Mouse (Mus musculus) liver, adult 2 months (tissue): Measurements from ENCODE around the gene Erv3.

Source experiments
- CTCF ChIP-seq: fragments of 200-500 bp; IDR thresholded peaks from 2 replicates; pipeline ENCODE4 v1.5.1; 2011; ENCODE audit warnings: low read depth, low read length, control low read depth
- POLR2A ChIP-seq: fragments of 200-500 bp; IDR thresholded peaks from 2 replicates; pipeline ENCODE4 v1.6.1; 2011; ENCODE audit warnings: low read length, control low read depth; ENCODE audit not compliant: insufficient read depth; ENCODE audit errors: extremely low read depth

- no peak for TF ChIP-seq POLR2A
- TF ChIP-seq CTCF: no peak
Measured at GRCm38 (mm10) chr2:131814327-131814726, 45.2 kb downstream of the Erv3 start.
